Mouse (Mus musculus): ENCODE results near the gene Scd2. TPM values are rescaled to one million over a fixed set of nuclear protein-coding genes. Genes with fewer than 3 reads are reported as not detected.

Gene Scd2
- total RNA-seq, 2 experiments from 2014 or later, result 55.2 to 56.7 TPM

Small RNAs within 50 kb of the gene (microRNA-seq; reads per million reads assigned to microRNA genes)
- gene Mir5114, result 0 reads per million in 2 experiments

Other genes with a start within 250 kb of the Scd2 start
- gene Erlin1, start 223.9 kb upstream of the Scd2 start, total RNA-seq (2021), result 1 to 10 TPM; 5.6 to 8.3 TPM
- gene Chuk, start 186.2 kb upstream of the Scd2 start, total RNA-seq (2021), result 10 to 100 TPM; 21.6 TPM
- 1 to 10 TPM; 7.7 to 8.7 TPM for gene Cwf19l1, start 157.8 kb upstream of the Scd2 start, total RNA-seq (2021)
- gene Bloc1s2, start 147.2 kb upstream of the Scd2 start, total RNA-seq (2021), result 10 to 100 TPM; 15.8 to 17.8 TPM
- not detected for gene Pkd2l1, start 101.2 kb upstream of the Scd2 start, total RNA-seq (2021)
- gene Scd3, start 90.4 kb upstream of the Scd2 start, total RNA-seq (2021), result not detected
- gene Scd4, start 39.4 kb downstream of the Scd2 start, total RNA-seq (2021), result under 1 TPM; 0.33 to 0.61 TPM
- 10 to 100 TPM; 39.5 to 46.6 TPM for gene Scd1, start 114.2 kb downstream of the Scd2 start, total RNA-seq (2021)
- not detected for gene Wnt8b, start 199.8 kb downstream of the Scd2 start, total RNA-seq (2021)

Measured in gastrocnemius, postnatal 10 days (tissue).